Mouse (Mus musculus): Measurements from ENCODE around the gene Ddx54. TPM values are rescaled to one million over a fixed set of nuclear protein-coding genes. Genes with fewer than 3 reads are reported as not detected.

Gene Ddx54
- polyA plus RNA-seq, 1 experiment from 2014 or later, result 64.1 TPM

DNA sequence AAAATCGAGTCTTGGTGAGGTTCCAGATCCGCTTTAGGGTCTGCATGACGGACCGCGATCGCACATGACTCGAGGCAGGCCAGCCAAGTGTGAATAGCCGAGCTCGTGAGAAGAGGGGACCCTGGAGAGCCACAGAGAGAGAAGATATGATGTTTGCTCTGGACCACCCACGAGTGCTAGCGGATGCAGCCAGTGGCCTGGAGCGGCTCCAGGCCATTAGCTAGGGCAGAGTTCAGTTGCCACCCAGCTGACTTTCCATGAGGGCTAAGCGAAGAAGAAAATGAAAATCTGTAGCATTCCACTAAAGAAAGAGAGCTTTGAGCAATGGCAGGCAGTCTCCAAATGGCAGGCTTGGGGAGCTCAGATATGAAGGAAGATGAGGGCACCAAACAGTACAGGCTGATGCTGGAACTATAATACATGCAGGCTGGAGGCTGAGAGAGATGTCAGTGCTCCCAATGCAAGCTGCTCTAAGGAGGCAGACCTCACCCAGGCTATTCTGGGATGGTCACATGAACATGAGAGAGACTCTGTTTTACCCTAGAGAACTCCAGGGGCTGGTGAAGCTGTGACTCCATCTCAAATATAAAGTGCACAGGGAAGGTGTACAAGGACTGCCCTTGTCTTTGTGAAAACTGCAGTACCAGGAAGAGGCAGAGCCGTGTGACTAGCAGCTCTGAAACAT, 41.3 kb upstream of the Ddx54 start:
- no peak for DNase-seq (ENCODE audit: extremely low spot score, low spot score)
- no peaks in the 10 kb centered on the region for H3K9me3 ChIP-seq
- H3K27me3 ChIP-seq (ENCODE audit: poor library complexity, severe bottlenecking), result no peaks in the 10 kb centered on the region
- H3K27ac ChIP-seq, result peak overlapping the region; percentile 31
- peaks cover 65% of the 10 kb centered on the region for H3K4me1 ChIP-seq
- WGBS, result 72% methylated on average over 14 of the region's 14 CpGs
- no peak overlapping the region for H3K4me3 ChIP-seq
- H3K36me3 ChIP-seq (replicated peaks), result no peaks in the 10 kb centered on the region

DNA sequence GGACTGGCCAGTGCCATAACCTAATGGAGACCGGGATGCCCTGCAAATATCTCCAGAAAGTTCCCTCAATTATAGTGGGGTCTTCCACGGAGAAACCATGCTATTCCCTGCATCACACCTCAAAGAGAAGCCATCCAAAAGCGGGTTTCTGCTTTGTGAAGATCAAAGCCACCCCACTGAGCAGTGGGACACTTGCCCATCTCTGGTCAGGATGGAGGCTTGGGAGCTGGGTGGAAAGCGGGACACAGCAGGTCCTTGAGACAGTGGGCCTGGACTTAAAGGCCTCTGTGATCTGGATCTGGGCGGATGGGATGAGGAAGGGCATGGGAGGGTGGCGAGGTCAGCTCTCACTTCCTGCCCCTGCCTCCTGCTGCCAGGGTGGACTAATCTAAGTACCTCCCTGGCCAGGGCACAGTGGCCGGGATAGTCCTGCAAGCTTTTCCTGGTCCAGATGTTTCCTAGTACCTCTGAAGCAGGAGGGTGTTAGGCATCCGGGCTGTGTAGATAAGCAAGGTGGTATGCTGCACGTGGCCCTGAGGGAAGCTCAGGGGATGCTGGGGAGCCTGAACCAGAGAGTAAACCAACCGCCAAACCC, 38.0 kb upstream of the Ddx54 start:
- 82% methylated on average over 10 of the region's 10 CpGs for WGBS
- Histone ChIP-seq H3K36me3 (replicated peaks) (no peaks in the 10 kb centered on the region), H3K9me3 (no peaks in the 10 kb centered on the region), H3K27ac (0 out of 2 replicates have a peak overlapping the region, but pooled peaks have one; percentile 11), H3K4me3 (no peak overlapping the region), H3K4me1 (peaks cover 57% of the 10 kb centered on the region), H3K27me3 (ENCODE audit: poor library complexity, severe bottlenecking) (no peaks in the 10 kb centered on the region)
- no peak for DNase-seq (ENCODE audit: extremely low spot score, low spot score)

- DNase-seq (ENCODE audit: extremely low spot score, low spot score), result no peak
- 87% methylated on average over 11 of the region's 11 CpGs for WGBS
- no peak overlapping the region for H3K4me3 ChIP-seq
- no peaks in the 10 kb centered on the region for H3K9me3 ChIP-seq
- H3K27me3 ChIP-seq (ENCODE audit: poor library complexity, severe bottlenecking), result no peaks in the 10 kb centered on the region
- peaks cover 41% of the 10 kb centered on the region for H3K4me1 ChIP-seq
- peaks cover 13% of the 10 kb centered on the region for H3K36me3 ChIP-seq (replicated peaks)
- 0 out of 2 replicates have a peak overlapping the region, but pooled peaks have one; percentile 7 for H3K27ac ChIP-seq
Measured at GRCm38 (mm10) chr5:120576781-120577301, 35.7 kb upstream of the Ddx54 start.

- Histone ChIP-seq H3K27me3 (ENCODE audit: poor library complexity, severe bottlenecking) (no peaks in the 10 kb centered on the region), H3K4me1 (peaks cover 41% of the 10 kb centered on the region), H3K27ac (peak overlapping the region; percentile 31; the same call in 1 of the 2 replicates), H3K36me3 (replicated peaks) (peaks cover 21% of the 10 kb centered on the region), H3K9me3 (no peaks in the 10 kb centered on the region), H3K4me3 (no peak overlapping the region)
- DNase-seq (ENCODE audit: extremely low spot score, low spot score), result no peak
- 70% methylated on average over 10 of the region's 10 CpGs for WGBS
Measured at GRCm38 (mm10) chr5:120577935-120578441, 34.6 kb upstream of the Ddx54 start.

GRCm38 (mm10) chr5:120578504-120579081, 33.9 kb upstream of the Ddx54 start:
- H3K36me3 ChIP-seq (replicated peaks), result peaks cover 27% of the 10 kb centered on the region
- no peak for DNase-seq (ENCODE audit: extremely low spot score, low spot score)
- no peaks in the 10 kb centered on the region for H3K27me3 ChIP-seq (ENCODE audit: poor library complexity, severe bottlenecking)
- peak overlapping the region; percentile 31 for H3K27ac ChIP-seq
- WGBS, result 72% methylated on average over 12 of the region's 12 CpGs
- peaks cover 41% of the 10 kb centered on the region for H3K4me1 ChIP-seq
- H3K9me3 ChIP-seq, result no peaks in the 10 kb centered on the region
- no peak overlapping the region for H3K4me3 ChIP-seq

GRCm38 (mm10) chr5:120579211-120579897, 33.2 kb upstream of the Ddx54 start:
- H3K27ac ChIP-seq, result peak overlapping the region; percentile 31
- no peak overlapping the region for H3K4me3 ChIP-seq
- peaks cover 35% of the 10 kb centered on the region for H3K36me3 ChIP-seq (replicated peaks)
- H3K9me3 ChIP-seq, result no peaks in the 10 kb centered on the region
- H3K4me1 ChIP-seq, result peaks cover 40% of the 10 kb centered on the region
- 77% methylated on average over 26 of the region's 26 CpGs for WGBS
- H3K27me3 ChIP-seq (ENCODE audit: poor library complexity, severe bottlenecking), result no peaks in the 10 kb centered on the region
- DNase-seq (ENCODE audit: extremely low spot score, low spot score), result no peak

GRCm38 (mm10) chr5:120579898-120580626, 32.5 kb upstream of the Ddx54 start:
- peaks cover 40% of the 10 kb centered on the region for H3K4me1 ChIP-seq
- no peak for DNase-seq (ENCODE audit: extremely low spot score, low spot score)
- H3K36me3 ChIP-seq (replicated peaks), result peaks cover 42% of the 10 kb centered on the region
- no peak overlapping the region for H3K4me3 ChIP-seq
- no peaks in the 10 kb centered on the region for H3K9me3 ChIP-seq
- peak overlapping the region; percentile 31; the same call in 1 of the 2 replicates for H3K27ac ChIP-seq
- no peaks in the 10 kb centered on the region for H3K27me3 ChIP-seq (ENCODE audit: poor library complexity, severe bottlenecking)
- 94% methylated on average over 26 of the region's 26 CpGs for WGBS

GRCm38 (mm10) chr5:120582002-120582401, 30.5 kb upstream of the Ddx54 start:
- Histone ChIP-seq H3K27me3 (ENCODE audit: poor library complexity, severe bottlenecking) (no peaks in the 10 kb centered on the region), H3K4me1 (peaks cover 48% of the 10 kb centered on the region), H3K36me3 (replicated peaks) (peaks cover 42% of the 10 kb centered on the region), H3K27ac (no peak overlapping the region), H3K4me3 (no peak overlapping the region), H3K9me3 (no peaks in the 10 kb centered on the region)
- WGBS, result 93% methylated on average over 9 of the region's 9 CpGs
- DNase-seq (ENCODE audit: extremely low spot score, low spot score), result no peak

DNA sequence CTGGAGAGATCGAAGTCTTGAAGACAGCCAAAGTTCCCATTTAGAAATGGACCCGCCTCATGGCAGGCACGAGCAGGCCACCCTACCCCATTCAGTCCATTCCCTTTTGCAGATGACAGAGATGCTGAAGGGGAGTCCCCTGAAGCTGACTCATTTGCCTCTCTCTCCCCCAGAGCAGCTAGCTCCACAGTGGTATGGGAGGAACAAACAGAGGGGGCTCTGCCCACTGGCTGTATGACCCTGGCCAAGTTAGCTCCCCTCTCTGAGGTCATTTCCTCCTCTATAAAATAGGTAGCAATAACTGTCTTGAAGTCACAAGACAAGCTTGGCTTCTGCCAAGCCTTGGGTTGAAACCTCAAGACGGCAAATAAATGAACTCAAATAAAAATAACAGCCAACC, 29.0 kb upstream of the Ddx54 start:
- peaks cover 42% of the 10 kb centered on the region for H3K36me3 ChIP-seq (replicated peaks)
- H3K4me3 ChIP-seq, result no peak overlapping the region
- WGBS, result 95% methylated on average over 4 of the region's 4 CpGs
- DNase-seq (ENCODE audit: extremely low spot score, low spot score), result no peak
- H3K4me1 ChIP-seq, result peaks cover 54% of the 10 kb centered on the region
- H3K27ac ChIP-seq, result no peak overlapping the region
- no peaks in the 10 kb centered on the region for H3K9me3 ChIP-seq
- peaks cover 6% of the 10 kb centered on the region; the same call in 1 of the 2 replicates for H3K27me3 ChIP-seq (ENCODE audit: poor library complexity, severe bottlenecking)

DNA sequence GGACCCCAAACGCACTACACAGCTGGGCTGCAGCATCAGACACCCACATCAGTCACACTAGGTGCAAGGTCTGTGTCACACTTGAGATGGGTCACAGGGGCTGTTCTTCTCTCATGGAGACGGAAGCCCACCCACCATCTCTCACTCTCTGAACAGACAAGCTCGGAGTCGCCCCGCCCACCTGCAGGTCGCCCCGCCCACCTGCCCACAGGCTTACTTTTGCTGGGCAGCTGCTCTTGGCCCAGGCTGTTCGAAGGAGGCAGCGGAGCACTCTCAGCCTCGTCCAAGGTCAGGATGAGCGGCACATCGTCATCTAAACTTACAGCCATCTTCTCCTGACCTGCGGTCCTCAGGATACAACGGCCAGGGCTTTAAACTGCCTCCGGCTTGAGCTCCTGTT, 27.6 kb upstream of the Ddx54 start:
- WGBS, result 36% methylated on average over 15 of the region's 15 CpGs
- Histone ChIP-seq H3K27me3 (ENCODE audit: poor library complexity, severe bottlenecking) (peaks cover 6% of the 10 kb centered on the region; the same call in 1 of the 2 replicates), H3K27ac (no peak overlapping the region), H3K4me3 (no peak overlapping the region), H3K4me1 (peaks cover 46% of the 10 kb centered on the region), H3K9me3 (no peaks in the 10 kb centered on the region), H3K36me3 (replicated peaks) (peaks cover 40% of the 10 kb centered on the region)
- no peak for DNase-seq (ENCODE audit: extremely low spot score, low spot score)

GRCm38 (mm10) chr5:120586741-120587615, 25.6 kb upstream of the Ddx54 start:
- WGBS, result 14% methylated on average over 17 of the region's 17 CpGs
- H3K4me3 ChIP-seq, result peak overlapping the region; percentile 81
- no peak for DNase-seq (ENCODE audit: extremely low spot score, low spot score)

More at GRCm38 (mm10) chr5:120586741-120587615, 25.6 kb upstream of the Ddx54 start:
- Histone ChIP-seq H3K9me3 (0 out of 2 replicates have a peak, but pooled peaks cover 3% of the 10 kb centered on the region), H3K27ac (peak overlapping the region; percentile 89; the same call in 1 of the 2 replicates), H3K27me3 (ENCODE audit: poor library complexity, severe bottlenecking) (peaks cover 6% of the 10 kb centered on the region; the same call in 1 of the 2 replicates), H3K4me1 (peaks cover 44% of the 10 kb centered on the region), H3K36me3 (replicated peaks) (peaks cover 27% of the 10 kb centered on the region)

Data from forebrain, embryonic 10.5 days (tissue).